Mouse (Mus musculus) layer of hippocampus, adult 18-20 months (tissue): ENCODE data around the gene Dph1. TPM values are rescaled to one million over a fixed set of nuclear protein-coding genes. Genes with fewer than 3 reads are reported as not detected.

Experiments used
- DNase-seq, 2 experiments: peaks; one replicate each; pipeline ENCODE4 v3.0.0; 2022; ENCODE audit warnings: low spot score in 2 of 2
- microRNA-seq, 2 experiments: library from miRNA; unstranded; fragments of <30 nt; microRNA quantifications; one replicate each; pipeline ENCODE4 v1.2.0; 2021
- total RNA-seq, 2 experiments: library from RNA; stranded (reverse); gene quantifications; 2 replicates each; pipeline ENCODE4 v1.2.3; 2021

Dph1 gene
- total RNA-seq, 2 experiments from 2014 or later = 33.2 to 33.9 TPM

- DNase-seq = no peak
These were observed 54.2 kb downstream of the Dph1 start for GRCm38 (mm10) chr11:75136666-75137398.

GRCm38 (mm10) chr11:75135358-75135757, 55.7 kb downstream of the Dph1 start:
- no peak for DNase-seq

- DNase-seq = no peak
These were observed 56.5 kb downstream of the Dph1 start for GRCm38 (mm10) chr11:75134485-75135068.

GRCm38 (mm10) chr11:75133951-75134350, 57.1 kb downstream of the Dph1 start:
- DNase-seq = no peak

- DNase-seq = no peak
These were observed 57.6 kb downstream of the Dph1 start for GRCm38 (mm10) chr11:75133391-75133790.

GRCm38 (mm10) chr11:75132278-75132677, 58.8 kb downstream of the Dph1 start:
- DNase-seq = peak; percentile 42 to 62

- no peak for DNase-seq
These were observed 59.7 kb downstream of the Dph1 start for GRCm38 (mm10) chr11:75131300-75131699.

GRCm38 (mm10) chr11:75129481-75129880, 61.6 kb downstream of the Dph1 start:
- no peak for DNase-seq

Small RNAs within 50 kb of the gene (microRNA-seq; reads per million reads assigned to microRNA genes)
- gene Mir132 (16,917 to 20,446 reads per million in 2 experiments), gene Mir212 (319 to 533 reads per million in 2 experiments)

Other genes starting within 250 kb of the Dph1 start
- 1 to 10 TPM; 2.7 to 3.3 TPM for gene Hic1, start 21.7 kb downstream of the Dph1 start, total RNA-seq
- 10 to 100 TPM; 18.3 to 20.5 TPM for gene Ovca2, start 12.4 kb downstream of the Dph1 start, total RNA-seq
- 100 to 1,000 TPM; 109 to 117 TPM for gene Rtn4rl1, start 2.5 kb upstream of the Dph1 start, total RNA-seq
- gene Rpa1, start 157.1 kb upstream of the Dph1 start, total RNA-seq = 10 to 100 TPM; 63.7 to 68.1 TPM
- 10 to 100 TPM; 14.9 to 16.8 TPM for gene Smyd4, start 157.2 kb upstream of the Dph1 start, total RNA-seq
- gene Serpinf1, start 231.5 kb upstream of the Dph1 start, total RNA-seq = 10 to 100 TPM; 10.6 to 15.4 TPM
- under 1 TPM; 0.53 to 0.59 TPM for gene Serpinf2, start 248.3 kb upstream of the Dph1 start, total RNA-seq